14 mouse cellular contexts compared by ENCODE assay signal in genomic region chr9:119823722-119824121, GRCm38 (mm10). TPM values are rescaled to one million over a fixed set of nuclear protein-coding genes. Genes with fewer than 3 reads are reported as not detected.
DNase-seq lines count a peak whose midpoint lies in the region; ATAC-seq and TF ChIP-seq lines count a peak whose summit lies in the region.
"Had no signal": no experiment of that assay in that cellular context is flagged by ENCODE, and none has a peak within 500 bp of the region (broad histone marks: within the 10 kb centered on the region; RNA-seq: fewer than 3 reads in every experiment).

No protein-coding gene starts in this region.

- 57% methylated on average over 9 of the region's 9 CpGs for WGBS in heart, postnatal 0 days

- 0 out of 2 replicates have a peak overlapping the region, but pooled peaks have one; percentile 19 for H3K4me2 ChIP-seq in heart, postnatal 0 days (ENCODE audit: low read depth, low read length)
- H3K4me2 ChIP-seq: embryonic facial prominence, embryonic 15.5 days; hindbrain, embryonic 14.5 days; midbrain, embryonic 15.5 days had no signal

- no peak for DNase-seq in heart, postnatal 0 days (ENCODE audit: low spot score)
- DNase-seq in heart, adult 18-20 months: no peak
- peak; percentile 38 for DNase-seq in CD4-positive, CD25-positive, alpha-beta regulatory T cell, adult 2 months (ENCODE audit: low read depth, low spot score)
- DNase-seq in retina, embryonic 14.5 days (ENCODE audit: low spot score): no peak
- no peak for DNase-seq in frontal cortex, postnatal 14 days (ENCODE audit: low spot score in 2 of 2)
- DNase-seq: adrenal gland, postnatal 25 days; forebrain, postnatal 0 days; thymus, adult 2 months had no signal

- H3K27me3 ChIP-seq in heart, postnatal 0 days (ENCODE audit: control insufficient read depth, insufficient read depth, low read length): no peaks in the 10 kb centered on the region
- H3K27me3 ChIP-seq: embryonic facial prominence, embryonic 15.5 days; midbrain, embryonic 15.5 days had no signal

- H3K27ac ChIP-seq in heart, postnatal 0 days (ENCODE audit: low read depth): no peak overlapping the region
- H3K27ac ChIP-seq: embryonic facial prominence, embryonic 15.5 days; hindbrain, embryonic 14.5 days; liver, embryonic 14.5 days; midbrain, embryonic 15.5 days had no signal

- H3K4me3 ChIP-seq in heart, postnatal 0 days (ENCODE audit: low read depth, low read length): no peak overlapping the region
- H3K4me3 ChIP-seq: embryonic facial prominence, embryonic 15.5 days; midbrain, embryonic 15.5 days had no signal

- H3K9me3 ChIP-seq in heart, postnatal 0 days (replicated peaks; ENCODE audit: control insufficient read depth, low read length): no peaks in the 10 kb centered on the region
- H3K9me3 ChIP-seq: embryonic facial prominence, embryonic 15.5 days; midbrain, embryonic 15.5 days had no signal

- ATAC-seq in heart, postnatal 0 days (ENCODE audit: insufficient read depth, low read depth): no peak
- ATAC-seq in granulocyte monocyte progenitor cell, adult 5-6 weeks (replicated peaks; ENCODE audit: poor library complexity, severe bottlenecking): peak; percentile 58
- ATAC-seq in megakaryocyte progenitor cell, adult 5-6 weeks (replicated peaks; ENCODE audit: poor library complexity): peak; percentile 64
- ATAC-seq: forebrain, postnatal 0 days; midbrain, embryonic 15.5 days had no signal

- H3K36me3 ChIP-seq in heart, postnatal 0 days (replicated peaks; ENCODE audit: control insufficient read depth, insufficient read depth, low read length): no peaks in the 10 kb centered on the region
- H3K36me3 ChIP-seq: embryonic facial prominence, embryonic 15.5 days; midbrain, embryonic 15.5 days had no signal

- H3K4me1 ChIP-seq in heart, postnatal 0 days (ENCODE audit: control insufficient read depth, insufficient read depth): no peaks in the 10 kb centered on the region
- H3K4me1 ChIP-seq: midbrain, embryonic 15.5 days had no signal

- H3K9ac ChIP-seq in heart, postnatal 0 days (replicated peaks; ENCODE audit: low read depth, low read length): no peak overlapping the region
- H3K9ac ChIP-seq: embryonic facial prominence, embryonic 15.5 days; forebrain, postnatal 0 days; hindbrain, embryonic 14.5 days; liver, embryonic 14.5 days; midbrain, embryonic 15.5 days had no signal

- no peak for TF ChIP-seq EP300 in heart, postnatal 0 days (IDR thresholded peaks at IDR 0.05; ENCODE audit: low read depth)

- TF ChIP-seq CTCF in heart, postnatal 0 days (IDR thresholded peaks at IDR 0.05; ENCODE audit: low read depth): no peak

RNA-seq across cellular contexts. Expression of gene Scn11a, which starts 1.5 kb away (rescaled TPM):
- not detected in 2 replicates for total RNA-seq in heart, postnatal 0 days (2014; rRNA removed; ENCODE audit: low replicate concordance)
- polyA plus RNA-seq in heart, postnatal 0 days (2015; fragmentation: Nextera tagmentation; extraction: Ambion mirVana): 0.01 and 0.03 TPM in 2 replicates
- total RNA-seq in heart, adult 18-20 months (2021): under 1 TPM in 1 of 2 experiments, not detected in 1; 0.05 TPM
- total RNA-seq in granulocyte monocyte progenitor cell, adult 5-6 weeks (2014; fragmentation: Nextera tagmentation): not detected in 2 replicates
- not detected in 2 replicates for total RNA-seq in granulocyte monocyte progenitor cell, adult 5-6 weeks (2017)
- not detected in 2 replicates for total RNA-seq in megakaryocyte progenitor cell, adult 5-6 weeks (2015)
- total RNA-seq in megakaryocyte progenitor cell, adult 5-6 weeks (2017): not detected in 2 replicates
- total RNA-seq: adrenal gland, postnatal 25 days had no signal
